Mouse (Mus musculus) MEL (cell line): ENCODE measurements around the gene Gmpr2. TPM values are rescaled to one million over a fixed set of nuclear protein-coding genes. Genes with fewer than 3 reads are reported as not detected.

Experiments used
- DNase-seq: peaks from one replicate; pipeline ENCODE4 v3.0.0; 2011; ENCODE audit warnings: low read depth, low spot score
- H3K27ac ChIP-seq: 2 replicates; pipeline ENCODE4 v1.5.1; 2012; ENCODE audit warnings: low read depth, mild to moderate bottlenecking, control low read depth, low read length, moderate library complexity; ENCODE audit not compliant: control insufficient read depth
- H3K27me3 ChIP-seq, 2 experiments: fragments of 150-350 bp in 1 of 2; sonication (generic) in 1 of 2; 2 replicates each; pipeline ENCODE4 v1.6.1; 2012; ENCODE audit warnings: low read length in 2 of 2, mild to moderate bottlenecking in 2 of 2, improper control_type of control experiment in 1 of 2, moderate library complexity in 1 of 2; ENCODE audit not compliant: insufficient read depth in 2 of 2, control insufficient read depth in 1 of 2
- H3K36me3 ChIP-seq, 2 experiments: 2 replicates each; pipeline ENCODE4 v1.6.1; 2012 to 2014; ENCODE audit warnings: low read length in 2 of 2, improper control_type of control experiment in 1 of 2, inconsistent platforms in 1 of 2, mild to moderate bottlenecking in 1 of 2; ENCODE audit not compliant: insufficient read depth in 2 of 2, control insufficient read depth in 1 of 2
- H3K4me1 ChIP-seq, 2 experiments: fragments of 150-350 bp in 1 of 2; sonication (generic) in 1 of 2; 2 replicates each; pipeline ENCODE4 v1.6.1; 2012; ENCODE audit warnings: low read length in 2 of 2, improper control_type of control experiment in 1 of 2, mild to moderate bottlenecking in 1 of 2; ENCODE audit not compliant: insufficient read depth in 2 of 2, control insufficient read depth in 1 of 2
- H3K4me3 ChIP-seq, 2 experiments: fragments of 150-350 bp in 1 of 2; sonication (generic) in 1 of 2; 2 replicates each; pipeline ENCODE4 v1.5.1; 2012; ENCODE audit warnings: low read depth in 2 of 2, low read length in 2 of 2, mild to moderate bottlenecking in 2 of 2, moderate library complexity in 2 of 2, control low read depth in 1 of 2, improper control_type of control experiment in 1 of 2; ENCODE audit not compliant: control insufficient read depth in 1 of 2, insufficient read depth in 1 of 2
- H3K79me2 ChIP-seq: 2 replicates; pipeline ENCODE4 v1.6.1; 2012; ENCODE audit warnings: mild to moderate bottlenecking, low read length, moderate library complexity; ENCODE audit not compliant: control insufficient read depth, poor library complexity, insufficient read depth
- H3K9ac ChIP-seq: 2 replicates; pipeline ENCODE4 v1.6.1; 2012; ENCODE audit warnings: low read depth, mild to moderate bottlenecking, control low read depth, low read length, moderate library complexity; ENCODE audit not compliant: control insufficient read depth, poor library complexity, severe bottlenecking
- H3K9me3 ChIP-seq: fragments of 150-350 bp; sonication (generic); replicated peaks from 2 replicates; pipeline ENCODE4 v1.6.1; 2012; ENCODE audit warnings: mild to moderate bottlenecking, low read length, improper control_type of control experiment, moderate library complexity; ENCODE audit not compliant: insufficient read depth
- BHLHE40 ChIP-seq: IDR thresholded peaks from 2 replicates; pipeline ENCODE4 v1.6.1; 2012; ENCODE audit warnings: low read depth, mild to moderate bottlenecking, inconsistent platforms, low read length, improper control_type of control experiment, borderline replicate concordance
- ELF1 ChIP-seq: IDR thresholded peaks from 2 replicates; pipeline ENCODE4 v1.6.1; 2014; ENCODE audit warnings: low read depth, mild to moderate bottlenecking, inconsistent platforms, low read length, improper control_type of control experiment, moderate library complexity
- EP300 ChIP-seq, 2 experiments: IDR thresholded peaks; 2 replicates each; pipeline ENCODE4 v1.6.1; 2011; ENCODE audit warnings: improper control_type of control experiment in 2 of 2, low read length in 2 of 2, low read depth in 1 of 2, mild to moderate bottlenecking in 1 of 2
- JUND ChIP-seq: IDR thresholded peaks from 2 replicates; pipeline ENCODE4 v1.6.1; 2011; ENCODE audit warnings: low read depth, mild to moderate bottlenecking, improper control_type of control experiment, low read length
- MAFK ChIP-seq: IDR thresholded peaks from 2 replicates; pipeline ENCODE4 v1.6.1; 2011; ENCODE audit warnings: low read depth, mild to moderate bottlenecking, low read length, improper control_type of control experiment, borderline replicate concordance
- MAX ChIP-seq: IDR thresholded peaks from 2 replicates; pipeline ENCODE4 v1.6.1; 2011; ENCODE audit warnings: low read length, improper control_type of control experiment
- MAZ ChIP-seq: IDR thresholded peaks from 2 replicates; pipeline ENCODE4 v1.6.1; 2012; ENCODE audit warnings: low read depth, mild to moderate bottlenecking, inconsistent platforms, low read length, improper control_type of control experiment
- MXI1 ChIP-seq: IDR thresholded peaks from 2 replicates; pipeline ENCODE4 v1.6.1; 2011; ENCODE audit warnings: mild to moderate bottlenecking, low read depth, low read length, improper control_type of control experiment
- NELFE ChIP-seq: IDR thresholded peaks from 2 replicates; pipeline ENCODE4 v1.6.1; 2011; ENCODE audit warnings: low read depth, low read length, improper control_type of control experiment
- POLR2AphosphoS2 ChIP-seq: IDR thresholded peaks from 2 replicates; pipeline ENCODE4 v1.6.1; 2011; ENCODE audit warnings: low read length, improper control_type of control experiment
- RAD21 ChIP-seq: IDR thresholded peaks from 2 replicates; pipeline ENCODE4 v1.6.1; 2011; ENCODE audit warnings: mild to moderate bottlenecking, low read depth, low read length, improper control_type of control experiment
- RCOR1 ChIP-seq: IDR thresholded peaks from 2 replicates; pipeline ENCODE4 v1.6.1; 2012; ENCODE audit warnings: low read depth, mild to moderate bottlenecking, inconsistent platforms, low read length, improper control_type of control experiment
- SIN3A ChIP-seq: IDR thresholded peaks from 2 replicates; pipeline ENCODE4 v1.6.1; 2012; ENCODE audit warnings: low read length, improper control_type of control experiment, inconsistent platforms
- SMC3 ChIP-seq: IDR thresholded peaks from 2 replicates; pipeline ENCODE4 v1.6.1; 2011; ENCODE audit warnings: low read depth, low read length, improper control_type of control experiment
- USF1 ChIP-seq: IDR thresholded peaks from 2 replicates; pipeline ENCODE4 v1.6.1; 2014; ENCODE audit warnings: low read depth, mild to moderate bottlenecking, inconsistent platforms, low read length, improper control_type of control experiment, moderate library complexity
- ZMIZ1 ChIP-seq: IDR thresholded peaks from 2 replicates; pipeline ENCODE4 v1.6.1; 2012; ENCODE audit warnings: low read depth, mild to moderate bottlenecking, inconsistent platforms, low read length, improper control_type of control experiment, moderate library complexity
- polyA plus RNA-seq, 2 experiments: library from polyadenylated mRNA; stranded (reverse) in 1 of 2; unstranded in 1 of 2; fragments of >175 nt in 1 of 2; fragments of >200 nt in 1 of 2; gene quantifications; 2 replicates each; pipeline versions ENCODE4 v1.2.1 to v1.2.4; 2012; ENCODE audit warnings: low replicate concordance in 2 of 2, low read depth in 1 of 2; ENCODE audit not compliant: insufficient read length in 2 of 2, insufficient read depth in 1 of 2, missing spikeins in 1 of 2
- total RNA-seq: library from RNA; depleted of rRNA; stranded (reverse); fragments of 300-350 nt; gene quantifications from 2 replicates; pipeline ENCODE4 v1.2.3, GENCODE M21; 2012

Gene Gmpr2
- total and polyA plus RNA-seq, 3 experiments = 22.3 to 28.8 TPM; not detected in 1

DNA sequence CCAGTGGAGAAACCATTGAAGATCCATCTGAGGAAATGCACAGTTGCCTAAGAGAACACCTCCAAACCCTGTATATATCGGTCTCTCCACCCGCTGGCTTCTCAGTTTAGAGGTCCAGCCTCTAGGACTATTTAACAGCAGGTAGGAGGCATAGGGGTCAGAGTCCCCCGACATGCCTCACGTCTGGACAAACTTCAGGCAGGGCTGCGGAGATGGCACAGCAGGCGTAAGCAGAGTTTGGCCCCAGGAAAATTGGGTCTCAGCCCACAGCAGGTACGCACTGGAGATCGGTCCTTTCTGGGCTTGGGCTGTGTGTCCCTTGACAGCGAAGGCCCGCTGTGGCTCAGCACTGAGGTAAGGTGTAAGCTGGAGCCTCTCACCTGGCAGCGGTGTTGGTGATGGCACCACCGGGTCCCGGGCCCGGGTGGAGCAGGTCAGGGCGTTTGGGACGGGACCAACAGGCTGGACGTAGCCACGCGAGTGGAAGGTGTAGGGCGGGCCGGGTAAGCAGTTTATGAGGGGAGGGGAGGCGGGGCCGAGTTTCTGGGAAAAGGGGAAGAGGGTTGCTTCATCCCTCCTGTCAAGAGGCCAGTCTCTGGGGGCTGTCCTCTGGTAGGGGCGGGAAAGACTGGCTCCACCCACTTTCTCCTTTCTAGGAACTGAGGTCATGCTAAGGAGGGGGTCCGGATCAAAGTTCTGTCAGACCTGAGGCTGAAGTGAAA is 41.4 kb downstream of the Gmpr2 start (continued):
- TF ChIP-seq MAFK = no peak
- TF ChIP-seq SIN3A = no peak
- no peak for TF ChIP-seq ELF1
- TF ChIP-seq MXI1 = no peak
- no peak for TF ChIP-seq NELFE
- TF ChIP-seq RAD21 = no peak

GRCm38 (mm10) chr14:55713729-55714122 is 42.0 kb downstream of the Gmpr2 start, which contains the start of gene Tgm1:
Tgm1 (minus strand) TSS chr14:55713926.
- no peak for TF ChIP-seq SMC3
- TF ChIP-seq ZMIZ1 = no peak
- TF ChIP-seq POLR2AphosphoS2 = no peak
- TF ChIP-seq JUND = no peak
- no peak for TF ChIP-seq RCOR1
- no peak for DNase-seq
- H3K36me3 ChIP-seq = peaks cover 0 to 6% of the 10 kb centered on the region in 2 experiments; a peak in 1 of 4 replicates
- no peaks in the 10 kb centered on the region for H3K9me3 ChIP-seq
- H3K79me2 ChIP-seq = no peaks in the 10 kb centered on the region
- no peaks in the 10 kb centered on the region for H3K27me3 ChIP-seq
- peak within 1 kb of the TSS; percentile 69 for H3K9ac ChIP-seq
- H3K4me3 ChIP-seq = peak within 1 kb of the TSS; percentile 61 to 65
- H3K4me1 ChIP-seq = peaks cover 4 to 5% of the 10 kb centered on the region in 2 experiments
- H3K27ac ChIP-seq = no peak within 1 kb of the TSS

DNA sequence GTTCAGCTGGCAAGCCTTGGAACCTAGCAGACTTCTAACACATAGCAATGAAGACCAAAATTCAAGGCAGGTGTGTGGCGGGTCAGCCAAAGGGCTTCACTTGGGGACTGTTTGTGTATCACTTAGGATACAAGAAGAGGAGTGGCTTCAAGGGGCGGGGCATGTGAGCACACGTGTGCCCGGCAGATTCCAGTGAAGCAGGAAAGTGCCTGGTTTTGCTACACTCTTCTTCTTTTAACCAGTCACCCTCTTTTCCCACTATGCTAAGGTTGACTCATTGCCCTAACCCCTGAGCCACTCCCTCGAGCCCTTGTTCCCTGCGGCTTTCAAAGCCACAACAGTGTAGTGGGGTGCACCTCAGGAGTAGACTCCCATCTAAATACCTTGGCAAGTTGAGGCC is 43.2 kb downstream of the Gmpr2 start:
- H3K4me1 ChIP-seq = peaks cover 4 to 5% of the 10 kb centered on the region in 2 experiments

More for the DNA sequence above, 43.2 kb downstream of the Gmpr2 start:
- Histone ChIP-seq H3K79me2 (no peaks in the 10 kb centered on the region), H3K4me3 (no peak overlapping the region), H3K9me3 (no peaks in the 10 kb centered on the region), H3K9ac (no peak overlapping the region), H3K27me3 (no peaks in the 10 kb centered on the region), H3K36me3 (peaks cover 0 to 6% of the 10 kb centered on the region in 2 experiments; a peak in 1 of 4 replicates), H3K27ac (no peak overlapping the region)
- peak; percentile 56 for DNase-seq
- TF ChIP-seq USF1 (peak; percentile 67), EP300 (IDR thresholded peaks at IDR 0.05; ENCODE audit: low read depth in 1 of 2, low read length in 2 of 2) (no peak), MAX (peak; percentile 65), BHLHE40 (no peak), MXI1 (peak; percentile 87), MAZ (no peak)
